21 mouse cellular contexts compared by ENCODE assay signal in genomic region chr17:63842226-63842625, GRCm38 (mm10). TPM values are rescaled to one million over a fixed set of nuclear protein-coding genes. Genes with fewer than 3 reads are reported as not detected.
"Had no signal": no experiment of that assay in that cellular context is flagged by ENCODE, and none has a peak within 500 bp of the region (broad histone marks: within the 10 kb centered on the region; RNA-seq: fewer than 3 reads in every experiment).

No protein-coding gene starts in this region.

- DNase-seq: cerebellum, adult 2 months; cerebellum, adult 8-10 months; cerebellum, adult 9-10 months; cerebellum, adult 9-11 months; cerebellum, postnatal 10 days; cerebellum, postnatal 14 days; cerebellum, postnatal 25 days; cerebellum, postnatal 36 days; embryo, embryonic 11 days; forebrain, postnatal 0 days; gastrocnemius, adult 2 months; gastrocnemius, postnatal 10 days; gastrocnemius, postnatal 14 days; gastrocnemius, postnatal 25 days; gastrocnemius, postnatal 36 days; heart, adult 18-20 months; heart, adult 2 months had no signal

RNA-seq across cellular contexts. Expression of gene A930002H24Rik, which starts 21.4 kb away (rescaled TPM):
- total RNA-seq: common myeloid progenitor, adult 5-6 weeks; gastrocnemius, adult 18-20 months; gastrocnemius, adult 2 months; gastrocnemius, adult 8-10 months; gastrocnemius, postnatal 14 days; gastrocnemius, postnatal 25 days; gastrocnemius, postnatal 36 days; granulocyte monocyte progenitor cell, adult 5-6 weeks; heart, adult 2 months had no signal
